ENCODE assay signal across 23 mouse cellular contexts in the genomic region with DNA sequence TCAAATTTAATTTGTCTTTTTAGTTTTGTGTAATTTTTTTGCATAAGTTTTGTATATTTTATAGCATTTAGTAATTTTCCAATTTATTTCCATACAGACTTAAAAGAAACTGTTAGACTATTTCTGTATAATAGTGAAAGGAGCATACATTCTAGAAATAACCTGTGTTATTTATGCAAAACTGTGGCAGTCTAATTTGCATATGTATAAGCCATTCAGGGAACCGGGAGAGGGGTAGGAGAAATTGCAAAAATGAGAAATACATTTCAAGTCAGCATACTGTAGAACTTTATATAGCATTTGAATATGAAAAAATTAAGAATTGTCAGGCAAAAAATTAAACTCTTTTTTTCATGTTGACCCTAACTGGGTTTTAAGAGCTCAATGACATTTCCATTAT.
DNase-seq lines count a peak whose midpoint lies in the region; ATAC-seq and TF ChIP-seq lines count a peak whose summit lies in the region.
"Had no signal": no experiment of that assay in that cellular context is flagged by ENCODE, and none has a peak within 500 bp of the region (broad histone marks: within the 10 kb centered on the region; RNA-seq: fewer than 3 reads in every experiment).

No protein-coding gene starts in this region.

- no peak overlapping the region for H3K4me3 ChIP-seq in forebrain, embryonic 14.5 days (ENCODE audit: low read depth, low read length)
- H3K4me3 ChIP-seq in forebrain, postnatal 0 days (ENCODE audit: low read depth, low read length) = no peak overlapping the region
- H3K4me3 ChIP-seq in CH12.LX (replicated peaks in 1 of 3; ENCODE audit: low read depth in 2 of 3, low read length in 2 of 3, poor library complexity in 1 of 3) = no peak overlapping the region
- H3K4me3 ChIP-seq: embryonic facial prominence, embryonic 13.5 days; embryonic facial prominence, embryonic 15.5 days; erythroblast, embryonic 14.5 days; forebrain, embryonic 13.5 days had no signal

- H3K4me1 ChIP-seq in forebrain, embryonic 14.5 days (ENCODE audit: control insufficient read depth, insufficient read depth, low read length) = no peaks in the 10 kb centered on the region
- no peaks in the 10 kb centered on the region for H3K4me1 ChIP-seq in forebrain, postnatal 0 days (ENCODE audit: insufficient read depth)
- peaks cover 0 to 12% of the 10 kb centered on the region in 2 experiments; a peak in 3 of 4 replicates for H3K4me1 ChIP-seq in CH12.LX (ENCODE audit: control insufficient read depth in 1 of 2, insufficient read depth in 2 of 2)
- H3K4me1 ChIP-seq: embryonic facial prominence, embryonic 13.5 days; embryonic facial prominence, embryonic 15.5 days; forebrain, embryonic 13.5 days had no signal

- dilution Hi-C loops in CH12.LX (cut with MboI; ENCODE audit: extremely low pct_ligation_motif_present, extremely low pct_unique_long_range_greater_than_20kb, low sequenced_read_pairs) = no loop called here

- WGBS in forebrain, embryonic 14.5 days = 19% methylated on average over 1 of the region's 1 CpGs
- 14% methylated on average over 1 of the region's 1 CpGs for WGBS in forebrain, postnatal 0 days

- peak; percentile 57; the same call in 1 of the 2 replicates for ATAC-seq in forebrain, embryonic 14.5 days
- no peak for ATAC-seq in forebrain, postnatal 0 days
- peak; percentile 67 for ATAC-seq in frontal cortex, adult (ENCODE audit: low TSS enrichment)
- ATAC-seq: activated CD4-positive, CD25-positive, alpha-beta regulatory T cell, adult 4 months; CD4-positive, CD25-positive, alpha-beta regulatory T cell, adult 4 months; forebrain, embryonic 13.5 days had no signal

- no peak for TF ChIP-seq RAD21 in CH12.LX (IDR thresholded peaks at IDR 0.05; ENCODE audit: low read depth, low read length)

- DNase-seq in forebrain, embryonic 14.5 days (ENCODE audit: low spot score) = peak; percentile 17
- no peak for DNase-seq in forebrain, postnatal 0 days
- no peak for DNase-seq in frontal cortex, postnatal 14 days (ENCODE audit: low spot score in 2 of 2)
- DNase-seq in CH12.LX (ENCODE audit: extremely low read depth) = peak; percentile 13
- no peak for DNase-seq in T-cell, adult 2 months (ENCODE audit: low spot score)
- DNase-seq: adrenal gland, adult 8-10 months; adrenal gland, postnatal 14 days; adrenal gland, postnatal 36 days; B cell, adult 2 months; cerebellum, adult 11 months; cerebellum, adult 18-20 months; cerebellum, adult 8-10 months; cerebellum, adult 9-11 months; cerebellum, postnatal 14 days; cerebellum, postnatal 36 days; embryo, embryonic 11 days had no signal

- no peak overlapping the region for H3K4me2 ChIP-seq in forebrain, embryonic 14.5 days (ENCODE audit: low read length)
- no peak overlapping the region for H3K4me2 ChIP-seq in forebrain, postnatal 0 days (ENCODE audit: low read depth)
- H3K4me2 ChIP-seq in CH12.LX (ENCODE audit: insufficient read depth, low read depth, poor library complexity, severe bottlenecking) = no peak overlapping the region
- H3K4me2 ChIP-seq: embryonic facial prominence, embryonic 13.5 days; embryonic facial prominence, embryonic 15.5 days; forebrain, embryonic 13.5 days had no signal

- no peak for TF ChIP-seq EP300 in CH12.LX (IDR thresholded peaks at IDR 0.05; ENCODE audit: low read length)

- in situ Hi-C loops in CH12.LX (cut with MboI; ENCODE audit: low pct_ligation_motif_present, low pct_unique_long_range_greater_than_20kb, low sequenced_read_pairs) = no loop called here

- no peak overlapping the region for H3K27ac ChIP-seq in forebrain, embryonic 14.5 days (ENCODE audit: low read depth, low read length)
- no peak overlapping the region for H3K27ac ChIP-seq in forebrain, postnatal 0 days (ENCODE audit: low read depth, low read length)
- H3K27ac ChIP-seq in CH12.LX (ENCODE audit: insufficient read depth, low read depth) = no peak overlapping the region
- H3K27ac ChIP-seq: embryonic facial prominence, embryonic 13.5 days; embryonic facial prominence, embryonic 15.5 days; forebrain, embryonic 13.5 days had no signal

- TF ChIP-seq POLR2A in CH12.LX (IDR thresholded peaks at IDR 0.05; ENCODE audit: low read depth, low read length) = no peak

- TF ChIP-seq CTCF in forebrain, postnatal 0 days (IDR thresholded peaks at IDR 0.05; ENCODE audit: low read depth) = no peak
- no peak for TF ChIP-seq CTCF in CH12.LX (conservative IDR thresholded peaks at IDR 0.05 in 1 of 2, IDR thresholded peaks at IDR 0.05 in 1 of 2; ENCODE audit: low read depth in 2 of 2, low read length in 2 of 2)

- H3K27me3 ChIP-seq in forebrain, embryonic 14.5 days (replicated peaks; ENCODE audit: control insufficient read depth, insufficient read depth, low read length) = no peaks in the 10 kb centered on the region
- no peaks in the 10 kb centered on the region for H3K27me3 ChIP-seq in forebrain, postnatal 0 days (ENCODE audit: insufficient read depth, low read length)
- no peaks in the 10 kb centered on the region for H3K27me3 ChIP-seq in CH12.LX (replicated peaks)
- H3K27me3 ChIP-seq: embryonic facial prominence, embryonic 15.5 days; forebrain, embryonic 13.5 days had no signal

- H3K9ac ChIP-seq in forebrain, embryonic 14.5 days (ENCODE audit: low read length) = no peak overlapping the region
- no peak overlapping the region for H3K9ac ChIP-seq in forebrain, postnatal 0 days
- no peak overlapping the region for H3K9ac ChIP-seq in CH12.LX (ENCODE audit: insufficient read depth, low read depth)
- H3K9ac ChIP-seq: embryonic facial prominence, embryonic 13.5 days; embryonic facial prominence, embryonic 15.5 days; forebrain, embryonic 13.5 days had no signal

- H3K9me3 ChIP-seq in forebrain, embryonic 14.5 days (replicated peaks; ENCODE audit: control insufficient read depth, low read length) = no peaks in the 10 kb centered on the region
- no peaks in the 10 kb centered on the region for H3K9me3 ChIP-seq in forebrain, postnatal 0 days (ENCODE audit: low read length)
- H3K9me3 ChIP-seq in CH12.LX (replicated peaks; ENCODE audit: low read length) = no peaks in the 10 kb centered on the region
- H3K9me3 ChIP-seq: embryonic facial prominence, embryonic 13.5 days; embryonic facial prominence, embryonic 15.5 days; forebrain, embryonic 13.5 days had no signal

- no peaks in the 10 kb centered on the region for H3K79me2 ChIP-seq in CH12.LX (replicated peaks; ENCODE audit: control insufficient read depth, extremely low read depth, insufficient read depth, poor library complexity, severe bottlenecking)

- H3K36me3 ChIP-seq in forebrain, embryonic 14.5 days (ENCODE audit: control insufficient read depth, insufficient read depth, low read length) = no peaks in the 10 kb centered on the region
- H3K36me3 ChIP-seq in forebrain, postnatal 0 days (ENCODE audit: insufficient read depth) = no peaks in the 10 kb centered on the region
- no peaks in the 10 kb centered on the region for H3K36me3 ChIP-seq in CH12.LX (replicated peaks in 1 of 2; ENCODE audit: control insufficient read depth in 1 of 2, insufficient read depth in 1 of 2, low read length in 1 of 2)
- H3K36me3 ChIP-seq: embryonic facial prominence, embryonic 13.5 days; embryonic facial prominence, embryonic 15.5 days had no signal

TF ChIP-seq in CH12.LX, 34 proteins besides CTCF, POLR2A, EP300 and RAD21:
- TF ChIP-seq ZMIZ1 (IDR thresholded peaks at IDR 0.05; ENCODE audit: low read depth, low read length) (no peak), E2F4 (IDR thresholded peaks at IDR 0.05; ENCODE audit: insufficient replicate concordance, low read depth, low read length) (no peak), GABPA (IDR thresholded peaks at IDR 0.05; ENCODE audit: insufficient replicate concordance, low read depth, low read length) (no peak), RCOR1 (conservative IDR thresholded peaks at IDR 0.05; ENCODE audit: low read depth, low read length) (no peak), MEF2A (IDR thresholded peaks at IDR 0.05; ENCODE audit: borderline replicate concordance, low read depth, low read length) (no peak), MXI1 (IDR thresholded peaks at IDR 0.05; ENCODE audit: low read depth, low read length) (no peak), MAFK (IDR thresholded peaks at IDR 0.05; ENCODE audit: insufficient replicate concordance, low read length) (no peak), SMC3 (IDR thresholded peaks at IDR 0.05; ENCODE audit: low read depth, low read length) (no peak), MYC (IDR thresholded peaks at IDR 0.05; ENCODE audit: low read depth, low read length) (no peak), USF1 (IDR thresholded peaks at IDR 0.05; ENCODE audit: low read depth, low read length) (no peak)

Comparison
In these comparisons a context has a peak if more than half of its experiments do, and no peak if none do; other contexts are left out.
1. DNase-seq: peak in forebrain, embryonic 14.5 days (single experiment) and CH12.LX (single experiment); none in forebrain, postnatal 0 days (single experiment), frontal cortex, postnatal 14 days (0 of 2) and T-cell, adult 2 months (single experiment).